Mouse (Mus musculus) hindbrain, embryonic 12.5 days (tissue): Measurements from ENCODE around the gene Ankrd52. TPM values are rescaled to one million over a fixed set of nuclear protein-coding genes. Genes with fewer than 3 reads are reported as not detected.

Source experiments
- ATAC-seq: fragments of 200-750 bp; cut with Nextera tagmentation; 2 replicates; pipeline ENCODE4 v1.8.0; 2017; ENCODE audit warnings: moderate TSS enrichment; ENCODE audit not compliant: low FRiP score
- H3K27ac ChIP-seq: fragments of 300-500 bp; sonication (generic); 2 replicates; pipeline ENCODE4 v1.5.1; 2016; ENCODE audit warnings: mild to moderate bottlenecking
- H3K27me3 ChIP-seq: fragments of 300-500 bp; sonication (generic); 2 replicates; pipeline ENCODE4 v1.6.1; 2016; ENCODE audit warnings: mild to moderate bottlenecking
- H3K36me3 ChIP-seq: fragments of 300-500 bp; sonication (generic); 2 replicates; pipeline ENCODE4 v1.6.1; 2016; ENCODE audit warnings: mild to moderate bottlenecking
- H3K4me1 ChIP-seq: fragments of 300-500 bp; sonication (generic); 2 replicates; pipeline ENCODE4 v1.6.1; 2016
- H3K4me2 ChIP-seq: fragments of 300-500 bp; sonication (generic); replicated peaks from 2 replicates; pipeline ENCODE4 v1.6.1; 2016; ENCODE audit warnings: mild to moderate bottlenecking
- H3K4me3 ChIP-seq: fragments of 300-500 bp; sonication (generic); 2 replicates; pipeline ENCODE4 v1.5.1; 2016; ENCODE audit warnings: mild to moderate bottlenecking
- H3K9ac ChIP-seq: fragments of 300-500 bp; sonication (generic); 2 replicates; pipeline ENCODE4 v1.6.1; 2016; ENCODE audit warnings: mild to moderate bottlenecking, moderate library complexity
- H3K9me3 ChIP-seq: fragments of 300-500 bp; sonication (generic); replicated peaks from 2 replicates; pipeline ENCODE4 v1.6.1; 2016; ENCODE audit warnings: mild to moderate bottlenecking
- WGBS: fragments of 180-500 bp; shearing (Covaris S2); methylation state at CpG from one replicate; pipeline ENCODE4 v1.1.7; 2016; 5-methylcytosine and 5-hydroxymethylcytosine counted together
- polyA plus RNA-seq: library from polyadenylated mRNA; unstranded; fragments of >200 nt; fragmentation: Nextera tagmentation; extraction: Ambion mirVana; gene quantifications from 2 replicates; pipeline ENCODE4 v1.2.1, GENCODE M21; 2016

Gene Ankrd52
- polyA plus RNA-seq, 1 experiment from 2014 or later: 13.7 TPM

DNA sequence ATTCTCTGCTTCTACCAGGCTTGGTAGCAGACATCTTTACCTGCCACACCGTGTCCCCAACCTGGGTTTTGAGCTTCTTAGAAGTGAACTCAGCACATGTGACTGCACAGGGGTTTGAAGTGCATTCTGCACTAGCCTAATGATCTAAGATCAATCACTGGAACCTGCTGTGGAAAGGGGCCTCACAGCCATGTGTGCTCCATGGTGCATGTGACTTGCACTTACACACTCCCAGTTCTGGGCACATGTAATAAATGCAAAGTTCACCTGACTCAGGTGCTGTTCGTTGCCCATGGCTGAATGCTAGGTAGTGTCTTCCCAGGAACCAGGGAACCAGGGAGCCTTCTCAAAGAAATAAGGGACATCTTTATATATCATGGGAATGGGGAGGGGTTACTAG lies 56.5 kb downstream of the Ankrd52 start:
- no peak overlapping the region for H3K9ac ChIP-seq
- no peak overlapping the region for H3K4me3 ChIP-seq
- H3K4me2 ChIP-seq: no peak overlapping the region
- WGBS: 98% methylated on average over 2 of the region's 2 CpGs
- peaks cover 8% of the 10 kb centered on the region; the same call in 1 of the 2 replicates for H3K4me1 ChIP-seq
- no peak overlapping the region for H3K27ac ChIP-seq
- H3K36me3 ChIP-seq: peaks cover 77% of the 10 kb centered on the region
- ATAC-seq: no peak
- H3K9me3 ChIP-seq: no peaks in the 10 kb centered on the region
- no peaks in the 10 kb centered on the region for H3K27me3 ChIP-seq

DNA sequence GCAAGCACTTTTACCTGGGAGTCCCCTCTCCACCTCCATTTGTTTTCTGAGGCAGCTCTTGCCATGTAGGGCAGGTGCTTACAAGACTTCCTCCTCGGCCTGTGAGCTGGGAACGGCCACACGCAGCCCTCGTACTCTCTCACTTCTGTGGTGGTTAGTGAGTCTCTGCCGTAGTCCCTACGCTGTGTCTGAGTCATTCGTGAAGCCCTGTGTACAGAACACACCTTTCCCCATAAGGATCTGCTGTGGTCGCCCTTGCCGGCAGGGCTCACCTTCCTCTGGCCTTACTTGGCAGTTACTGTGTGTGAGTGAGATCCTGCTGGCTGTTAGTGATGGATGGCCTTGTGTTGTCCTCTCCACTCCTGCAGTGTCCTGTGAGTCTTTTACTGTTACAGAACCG lies 57.8 kb downstream of the Ankrd52 start:
- peaks cover 77% of the 10 kb centered on the region for H3K36me3 ChIP-seq
- WGBS: 91% methylated on average over 10 of the region's 10 CpGs
- ATAC-seq: no peak
- no peak overlapping the region for H3K4me2 ChIP-seq
- H3K9me3 ChIP-seq: no peaks in the 10 kb centered on the region
- no peaks in the 10 kb centered on the region for H3K27me3 ChIP-seq
- H3K9ac ChIP-seq: no peak overlapping the region
- H3K27ac ChIP-seq: no peak overlapping the region
- H3K4me3 ChIP-seq: no peak overlapping the region
- peaks cover 8% of the 10 kb centered on the region; the same call in 1 of the 2 replicates for H3K4me1 ChIP-seq

DNA sequence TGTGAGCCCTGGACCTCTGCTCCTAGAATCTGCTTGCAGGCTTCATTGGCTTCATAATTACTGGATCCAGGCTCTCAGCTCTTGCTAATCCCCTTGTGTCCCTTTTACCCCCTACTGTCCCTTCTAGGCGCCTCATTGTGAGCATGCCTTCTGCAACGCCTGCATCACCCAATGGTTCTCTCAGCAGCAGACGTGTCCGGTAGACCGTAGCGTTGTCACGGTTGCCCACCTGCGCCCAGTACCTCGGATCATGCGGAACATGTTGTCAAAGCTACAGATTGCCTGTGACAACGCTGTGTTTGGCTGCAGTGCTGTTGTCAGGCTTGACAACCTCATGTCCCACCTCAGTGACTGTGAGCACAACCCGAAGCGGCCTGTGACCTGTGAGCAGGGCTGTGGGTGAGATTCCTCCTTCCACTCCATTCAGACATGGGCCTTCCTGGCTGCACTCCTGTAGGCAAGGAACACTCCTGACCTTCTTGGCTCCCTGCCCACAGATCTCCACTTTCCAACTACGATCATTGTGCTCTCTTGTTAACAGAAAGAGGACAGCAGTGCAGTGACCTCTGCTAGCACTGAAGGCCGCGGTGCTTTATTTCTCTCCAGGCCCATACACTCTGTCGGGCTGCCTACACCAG lies 58.4 kb downstream of the Ankrd52 start:
- peak; percentile 43; the same call in 1 of the 2 replicates for ATAC-seq

DNA sequence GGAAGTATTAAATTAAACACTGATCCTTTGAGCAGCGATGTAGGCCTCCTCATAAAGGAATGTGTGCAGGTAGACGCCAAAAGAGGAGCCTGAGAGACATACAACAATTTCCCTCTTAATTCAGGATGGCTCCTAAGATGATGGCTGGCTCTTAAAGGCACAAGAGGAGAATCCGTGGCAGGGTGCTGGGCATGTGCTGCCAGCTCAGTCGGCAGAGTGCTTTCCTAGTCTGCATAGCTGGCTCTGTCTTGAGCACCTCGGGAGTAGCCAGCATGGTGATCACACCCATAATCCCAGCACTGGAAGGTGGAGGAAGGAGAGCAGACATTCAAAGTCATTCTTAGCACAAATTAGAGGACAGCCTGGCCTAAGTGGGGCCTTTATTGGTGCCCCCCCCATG lies 59.0 kb downstream of the Ankrd52 start:
- no peak overlapping the region for H3K9ac ChIP-seq
- 91% methylated on average over 5 of the region's 5 CpGs for WGBS
- H3K9me3 ChIP-seq: no peaks in the 10 kb centered on the region
- peaks cover 8% of the 10 kb centered on the region; the same call in 1 of the 2 replicates for H3K4me1 ChIP-seq
- peaks cover 77% of the 10 kb centered on the region for H3K36me3 ChIP-seq
- H3K27ac ChIP-seq: 0 out of 2 replicates have a peak overlapping the region, but pooled peaks have one; percentile 25
- no peak for ATAC-seq
- no peaks in the 10 kb centered on the region for H3K27me3 ChIP-seq
- no peak overlapping the region for H3K4me2 ChIP-seq
- no peak overlapping the region for H3K4me3 ChIP-seq

More for the DNA sequence above, 58.4 kb downstream of the Ankrd52 start:
- H3K36me3 ChIP-seq: peaks cover 77% of the 10 kb centered on the region
- peak overlapping the region; percentile 13; the same call in 1 of the 2 replicates for H3K9ac ChIP-seq
- H3K4me1 ChIP-seq: peaks cover 8% of the 10 kb centered on the region; the same call in 1 of the 2 replicates
- H3K4me2 ChIP-seq: no peak overlapping the region
- 80% methylated on average over 17 of the region's 17 CpGs for WGBS
- no peak overlapping the region for H3K4me3 ChIP-seq
- H3K27me3 ChIP-seq: no peaks in the 10 kb centered on the region
- no peak overlapping the region for H3K27ac ChIP-seq
- no peaks in the 10 kb centered on the region for H3K9me3 ChIP-seq

DNA sequence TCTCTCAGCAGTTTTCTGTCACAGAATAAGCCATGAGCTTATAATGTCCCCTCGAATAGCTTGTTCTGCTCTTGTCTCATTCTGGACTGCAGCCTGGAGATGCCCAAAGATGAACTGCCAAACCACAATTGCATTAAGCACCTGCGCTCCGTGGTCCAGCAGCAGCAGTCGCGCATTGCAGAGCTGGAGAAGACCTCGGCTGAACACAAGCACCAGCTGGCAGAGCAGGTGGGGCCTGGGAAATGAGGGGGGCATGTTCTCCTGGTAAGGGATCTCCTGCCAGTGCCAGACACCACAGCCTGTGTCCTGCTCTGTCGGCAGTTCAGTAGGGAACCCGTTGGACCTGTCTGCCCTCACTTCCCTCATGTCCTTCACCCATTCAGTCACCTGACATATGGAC lies 59.5 kb downstream of the Ankrd52 start:
- Histone ChIP-seq H3K4me2 (no peak overlapping the region), H3K36me3 (peaks cover 77% of the 10 kb centered on the region), H3K4me1 (peaks cover 8% of the 10 kb centered on the region; the same call in 1 of the 2 replicates), H3K4me3 (no peak overlapping the region), H3K9me3 (no peaks in the 10 kb centered on the region), H3K27me3 (no peaks in the 10 kb centered on the region), H3K27ac (no peak overlapping the region), H3K9ac (no peak overlapping the region)
- no peak for ATAC-seq
- 91% methylated on average over 8 of the region's 8 CpGs for WGBS

DNA sequence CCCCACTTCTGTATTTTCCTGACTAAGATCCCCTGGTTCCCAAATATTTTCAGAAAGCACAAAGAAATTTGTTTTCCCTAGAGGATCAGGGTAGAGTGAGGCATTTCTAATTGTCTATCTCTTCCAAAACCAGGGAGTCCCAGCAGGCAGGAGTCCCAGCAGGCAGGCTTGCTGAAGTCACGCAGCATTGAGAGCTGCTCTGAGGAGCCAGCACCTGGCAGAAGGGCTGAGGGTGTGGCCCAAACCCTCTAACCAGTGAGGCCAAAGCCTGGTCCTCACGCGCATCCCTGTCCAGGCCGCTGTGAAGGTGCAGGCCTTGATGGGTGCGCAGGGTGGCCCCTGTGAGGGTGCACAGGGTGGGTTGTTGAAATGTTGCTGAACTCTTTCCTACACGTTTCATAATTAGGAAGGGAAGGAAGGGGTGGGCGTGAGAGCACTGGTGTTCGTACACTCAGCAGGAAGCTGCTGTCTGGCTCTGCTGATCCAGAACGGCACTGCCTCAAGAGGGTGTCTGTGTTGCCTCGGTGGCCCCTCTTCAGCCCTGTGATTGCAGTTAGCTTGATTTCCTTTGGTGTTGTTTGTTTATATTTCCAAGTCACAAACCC lies 61.9 kb downstream of the Ankrd52 start:
- Histone ChIP-seq H3K9ac (no peak overlapping the region), H3K4me3 (no peak overlapping the region), H3K27ac (no peak overlapping the region), H3K9me3 (no peaks in the 10 kb centered on the region), H3K36me3 (peaks cover 68% of the 10 kb centered on the region), H3K4me1 (peaks cover 8% of the 10 kb centered on the region; the same call in 1 of the 2 replicates), H3K27me3 (no peaks in the 10 kb centered on the region), H3K4me2 (no peak overlapping the region)
- 84% methylated on average over 10 of the region's 10 CpGs for WGBS
- no peak for ATAC-seq

DNA sequence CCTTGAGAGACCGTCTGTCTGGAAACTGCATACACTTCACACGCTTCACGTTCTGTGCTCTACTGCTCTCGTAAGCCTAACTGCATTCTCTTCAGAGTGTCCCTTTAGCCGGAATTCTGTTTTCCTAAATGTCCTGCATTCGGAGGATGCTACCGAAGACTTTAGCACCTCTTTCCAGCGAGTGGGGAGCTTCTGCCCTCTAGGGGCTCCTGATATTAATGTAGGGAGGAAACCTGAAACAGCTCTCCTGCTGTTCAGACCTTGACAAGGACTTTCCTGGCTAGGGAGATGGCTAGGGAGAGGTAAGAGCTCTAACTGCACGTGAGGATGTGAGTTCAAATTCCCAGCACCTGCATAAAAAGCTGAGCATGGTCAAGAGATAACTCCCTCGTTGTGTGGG lies 63.5 kb downstream of the Ankrd52 start:
- ATAC-seq: no peak
- Histone ChIP-seq H3K36me3 (peaks cover 58% of the 10 kb centered on the region), H3K4me1 (peaks cover under 1% of the 10 kb centered on the region; the same call in 1 of the 2 replicates), H3K4me3 (no peak overlapping the region), H3K27ac (no peak overlapping the region), H3K9me3 (no peaks in the 10 kb centered on the region), H3K9ac (no peak overlapping the region), H3K27me3 (no peaks in the 10 kb centered on the region), H3K4me2 (no peak overlapping the region)
- WGBS: 67% methylated on average over 10 of the region's 10 CpGs

DNA sequence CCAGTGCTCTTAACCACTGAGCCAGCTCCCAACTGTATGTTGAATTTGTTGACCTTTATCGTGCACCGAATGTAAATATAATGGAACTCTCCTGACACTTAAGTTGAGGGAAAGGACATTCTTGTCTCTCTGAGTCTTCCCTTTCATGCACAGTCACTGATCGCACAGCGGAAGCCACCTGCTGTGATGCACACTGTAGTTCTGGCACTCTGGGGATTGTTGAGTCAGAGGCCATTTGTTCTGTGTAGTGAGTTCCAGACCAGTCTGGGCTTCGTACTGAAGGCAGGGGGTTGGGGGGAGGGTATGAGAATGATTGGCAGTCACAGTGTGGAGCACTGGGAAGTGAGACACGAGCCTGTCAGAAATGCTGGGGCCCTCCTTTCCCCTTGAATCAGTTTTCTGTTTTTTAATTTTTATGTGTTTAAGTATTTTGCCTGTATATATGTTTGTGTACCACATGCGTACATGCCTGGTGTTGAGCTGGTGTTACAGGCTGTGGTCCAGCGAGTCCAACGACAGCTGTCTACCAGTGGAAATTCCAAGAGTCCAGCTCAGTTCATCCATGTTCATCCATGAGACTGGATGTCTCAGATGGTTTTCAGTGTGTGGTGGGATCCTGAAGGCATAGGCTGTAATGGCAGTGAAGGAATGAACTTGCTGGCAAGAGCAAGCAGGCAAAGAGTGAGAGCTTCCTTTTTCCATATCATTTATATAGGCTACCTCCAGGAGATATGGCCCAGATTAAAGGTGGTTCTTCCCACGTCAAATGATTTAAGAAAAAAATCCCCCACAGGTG lies 64.6 kb downstream of the Ankrd52 start:
- H3K36me3 ChIP-seq: peaks cover 47% of the 10 kb centered on the region
- H3K4me1 ChIP-seq: no peaks in the 10 kb centered on the region
- H3K9ac ChIP-seq: no peak overlapping the region
- no peaks in the 10 kb centered on the region for H3K27me3 ChIP-seq
- H3K4me2 ChIP-seq: no peak overlapping the region
- H3K27ac ChIP-seq: no peak overlapping the region
- H3K4me3 ChIP-seq: no peak overlapping the region
- WGBS: 83% methylated on average over 10 of the region's 10 CpGs
- H3K9me3 ChIP-seq: no peaks in the 10 kb centered on the region
- no peak for ATAC-seq

DNA sequence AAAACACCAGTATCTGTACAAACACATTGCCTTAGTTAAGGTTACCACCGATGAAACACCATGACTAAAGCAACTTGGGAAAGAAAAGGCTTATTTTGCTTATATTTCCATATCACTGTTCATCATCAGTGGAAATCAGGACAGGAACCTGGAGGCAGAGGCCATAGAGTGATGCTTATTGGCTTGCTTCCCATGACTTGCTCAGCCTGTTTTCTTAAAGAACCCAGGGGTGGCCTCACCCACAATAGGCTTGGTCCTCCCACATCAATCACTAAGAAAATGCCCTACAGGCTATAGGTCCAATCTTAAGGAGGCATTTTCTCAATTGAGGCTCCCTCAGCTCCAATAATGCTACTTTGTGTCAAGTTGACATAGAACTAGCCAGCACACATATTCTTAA lies 65.8 kb downstream of the Ankrd52 start:
- H3K4me1 ChIP-seq: no peaks in the 10 kb centered on the region
- H3K9me3 ChIP-seq: no peaks in the 10 kb centered on the region
- no peak for ATAC-seq
- peaks cover 37% of the 10 kb centered on the region for H3K36me3 ChIP-seq
- H3K9ac ChIP-seq: no peak overlapping the region
- WGBS: 87% methylated on average over 1 of the region's 1 CpGs
- no peak overlapping the region for H3K4me2 ChIP-seq
- no peaks in the 10 kb centered on the region for H3K27me3 ChIP-seq
- no peak overlapping the region for H3K4me3 ChIP-seq
- no peak overlapping the region for H3K27ac ChIP-seq

DNA sequence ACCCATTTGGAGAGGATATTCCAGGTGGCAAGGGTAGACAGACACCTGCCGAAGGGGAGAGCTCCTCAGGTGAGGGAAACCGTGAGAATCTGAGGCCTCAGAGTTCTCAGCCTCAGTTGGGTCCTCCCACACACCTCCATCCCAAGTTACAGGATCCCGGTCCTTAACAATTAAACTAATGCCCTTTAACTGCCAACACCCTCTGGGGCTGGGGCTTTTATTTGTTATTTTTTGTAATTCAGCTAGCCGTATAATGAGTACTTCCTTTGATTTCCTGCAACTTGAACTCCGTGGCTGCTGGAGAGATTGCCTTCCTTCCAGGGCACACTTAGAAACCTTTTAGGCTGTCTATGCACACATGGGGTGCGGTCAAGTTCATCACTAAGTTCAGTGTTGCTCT lies 67.4 kb downstream of the Ankrd52 start:
- no peaks in the 10 kb centered on the region for H3K9me3 ChIP-seq
- no peak overlapping the region for H3K4me3 ChIP-seq
- peaks cover 21% of the 10 kb centered on the region for H3K36me3 ChIP-seq
- H3K4me2 ChIP-seq: no peak overlapping the region
- no peak overlapping the region for H3K9ac ChIP-seq
- no peaks in the 10 kb centered on the region for H3K27me3 ChIP-seq
- no peak for ATAC-seq
- 73% methylated on average over 6 of the region's 6 CpGs for WGBS
- H3K4me1 ChIP-seq: no peaks in the 10 kb centered on the region
- H3K27ac ChIP-seq: no peak overlapping the region

DNA sequence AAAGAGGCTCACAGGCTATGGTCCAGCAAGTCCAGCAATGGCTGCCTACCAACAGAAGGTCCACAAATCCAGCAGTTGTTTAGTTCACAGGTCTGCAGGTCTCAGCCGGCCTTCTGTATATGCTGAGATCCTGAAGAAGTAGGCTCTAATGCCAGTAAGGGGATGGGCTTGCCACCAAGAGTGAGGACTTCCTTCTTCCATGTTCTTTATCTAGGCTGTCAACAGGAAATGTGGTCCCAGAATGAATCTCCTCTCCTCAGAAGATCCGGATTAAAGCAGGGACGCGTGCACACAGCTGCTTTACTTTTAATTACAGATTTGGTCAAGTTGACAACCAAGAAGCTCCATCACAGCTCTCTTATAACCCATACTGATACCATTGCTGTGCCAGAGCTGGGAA lies 68.5 kb downstream of the Ankrd52 start:
- no peak overlapping the region for H3K27ac ChIP-seq
- H3K9ac ChIP-seq: no peak overlapping the region
- WGBS: 90% methylated on average over 4 of the region's 4 CpGs
- no peak overlapping the region for H3K4me2 ChIP-seq
- H3K4me1 ChIP-seq: no peaks in the 10 kb centered on the region
- H3K36me3 ChIP-seq: peaks cover 10% of the 10 kb centered on the region
- no peak overlapping the region for H3K4me3 ChIP-seq
- H3K9me3 ChIP-seq: no peaks in the 10 kb centered on the region
- no peaks in the 10 kb centered on the region for H3K27me3 ChIP-seq
- no peak for ATAC-seq

DNA sequence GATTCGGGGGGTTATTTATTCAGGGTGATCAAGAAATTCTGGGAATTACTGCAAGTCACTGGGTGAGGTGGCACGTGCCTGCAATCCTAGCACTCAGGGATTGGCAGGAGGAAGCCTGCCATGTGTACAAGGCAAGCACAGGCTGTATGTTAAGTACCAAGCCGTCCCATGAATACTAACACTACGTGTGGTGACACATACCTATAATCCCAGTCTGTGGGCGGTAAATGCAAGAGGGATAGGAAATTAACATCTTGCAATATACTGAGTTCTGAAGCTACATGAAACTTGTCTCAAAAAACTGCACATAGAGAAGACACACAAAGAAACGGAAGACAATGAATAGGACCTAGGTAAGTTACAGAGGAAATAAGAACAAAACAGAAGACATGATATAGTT lies 74.1 kb downstream of the Ankrd52 start:
- H3K9ac ChIP-seq: no peak overlapping the region
- H3K36me3 ChIP-seq: no peaks in the 10 kb centered on the region
- H3K27me3 ChIP-seq: no peaks in the 10 kb centered on the region
- H3K9me3 ChIP-seq: no peaks in the 10 kb centered on the region
- ATAC-seq: no peak
- H3K4me3 ChIP-seq: no peak overlapping the region
- 82% methylated on average over 6 of the region's 6 CpGs for WGBS
- no peaks in the 10 kb centered on the region for H3K4me1 ChIP-seq
- H3K4me2 ChIP-seq: no peak overlapping the region
- no peak overlapping the region for H3K27ac ChIP-seq
